Mouse (Mus musculus) forebrain, postnatal 0 days (tissue): ENCODE measurements at regions not wholly inside any gene's neighbourhood (a gene's known extent, or its start where the extent isn't known, plus 50 kb on each side); places are given as distances from the start of the nearest gene placed in this dataset.

ENCODE experiments used
- ATAC-seq: fragments of 200-750 bp; cut with Nextera tagmentation; 2 replicates; pipeline ENCODE4 v1.8.0; 2017; ENCODE audit warnings: mild to moderate bottlenecking, moderate library complexity
- DNase-seq: peaks from one replicate; pipeline ENCODE4 v3.0.0-alpha.2; 2015
- H3K27ac ChIP-seq: fragments of 300-500 bp; sonication (generic); 2 replicates; pipeline ENCODE4 v1.5.1; 2014; ENCODE audit warnings: low read depth, mild to moderate bottlenecking, antibody characterized with exemption, low read length, moderate library complexity, mixed read lengths
- H3K27me3 ChIP-seq: fragments of 300-500 bp; sonication (generic); 2 replicates; pipeline ENCODE4 v1.6.1; 2014; ENCODE audit warnings: mild to moderate bottlenecking, low read length, mixed read lengths; ENCODE audit not compliant: insufficient read depth
- H3K36me3 ChIP-seq: fragments of 300-500 bp; sonication (generic); 2 replicates; pipeline ENCODE4 v1.6.1; 2014; ENCODE audit warnings: mild to moderate bottlenecking, moderate library complexity; ENCODE audit not compliant: insufficient read depth
- H3K4me1 ChIP-seq: fragments of 300-500 bp; sonication (generic); 2 replicates; pipeline ENCODE4 v1.6.1; 2014; ENCODE audit warnings: antibody characterized with exemption; ENCODE audit not compliant: insufficient read depth
- H3K4me2 ChIP-seq: fragments of 300-500 bp; sonication (generic); 2 replicates; pipeline ENCODE4 v1.6.1; 2014; ENCODE audit warnings: low read depth, mild to moderate bottlenecking, moderate library complexity
- H3K4me3 ChIP-seq: fragments of 300-500 bp; sonication (generic); 2 replicates; pipeline ENCODE4 v1.5.1; 2014; ENCODE audit warnings: low read depth, low read length, mixed read lengths
- H3K9ac ChIP-seq: fragments of 300-500 bp; sonication (generic); 2 replicates; pipeline ENCODE4 v1.6.1; 2014; ENCODE audit warnings: mild to moderate bottlenecking
- H3K9me3 ChIP-seq: fragments of 300-500 bp; sonication (generic); 2 replicates; pipeline ENCODE4 v1.6.1; 2016; ENCODE audit warnings: low read length
- CTCF ChIP-seq: sonication (generic); IDR thresholded peaks from 2 replicates; pipeline ENCODE4 v1.5.1; 2016; ENCODE audit warnings: antibody characterized with exemption, control low read depth, low read depth
- WGBS: fragments of 180-500 bp; shearing (Covaris S2); extraction: QIAGEN DNeasy Blood & Tissue Kit; methylation state at CpG from one replicate; pipeline ENCODE4 v1.1.7; 2014; 5-methylcytosine and 5-hydroxymethylcytosine counted together

DNA sequence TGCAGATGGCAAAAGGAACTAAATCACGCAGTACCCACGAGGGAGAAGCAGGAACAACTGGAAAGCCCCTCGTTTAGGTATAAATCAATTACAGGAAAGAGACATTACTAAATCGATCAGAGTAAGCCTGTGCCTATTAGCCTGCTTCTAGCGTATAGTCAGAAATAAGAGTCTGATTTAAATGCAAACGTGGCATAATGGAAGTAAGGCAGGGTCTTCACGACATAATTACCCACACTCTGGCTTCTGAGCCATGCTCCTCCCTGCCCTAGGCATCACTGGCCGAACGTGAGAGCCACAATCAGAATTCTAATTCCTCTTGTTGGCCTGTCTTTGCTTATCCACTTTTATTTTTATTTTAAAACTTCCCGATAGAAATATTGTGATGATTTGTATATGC is 139.0 kb upstream of the Ogfrl1 start:
- Histone ChIP-seq H3K36me3 (no peaks in the 10 kb centered on the region), H3K9ac (no peak overlapping the region), H3K27me3 (no peaks in the 10 kb centered on the region), H3K4me2 (no peak overlapping the region), H3K27ac (no peak overlapping the region), H3K9me3 (no peaks in the 10 kb centered on the region), H3K4me3 (no peak overlapping the region), H3K4me1 (no peaks in the 10 kb centered on the region)
- ATAC-seq (no peak), DNase-seq (no peak)
- WGBS: 56% methylated on average over 10 of the region's 10 CpGs
- TF ChIP-seq CTCF: no peak

DNA sequence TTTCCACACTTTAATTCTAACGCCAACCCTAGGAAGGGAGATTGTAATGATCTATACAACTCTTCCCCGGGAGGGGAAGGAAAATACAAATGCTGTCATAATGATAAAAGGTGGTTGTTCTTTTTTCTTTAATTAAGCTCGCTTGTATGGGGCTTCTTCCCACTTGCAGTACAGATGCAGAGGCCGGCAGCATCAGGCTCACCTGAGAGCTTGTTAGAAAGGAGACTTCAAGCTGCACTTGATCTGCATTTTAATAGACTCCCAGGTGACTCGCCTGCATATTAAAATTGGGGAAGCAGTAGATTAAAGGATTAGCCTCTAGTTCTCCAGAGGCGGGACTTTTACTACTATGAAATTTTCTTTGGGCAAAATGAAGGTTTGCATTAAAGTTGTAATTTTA is 140.8 kb upstream of the Ogfrl1 start:
- Histone ChIP-seq H3K27ac (no peak overlapping the region), H3K9ac (no peak overlapping the region), H3K27me3 (no peaks in the 10 kb centered on the region), H3K4me1 (no peaks in the 10 kb centered on the region), H3K9me3 (no peaks in the 10 kb centered on the region), H3K4me2 (no peak overlapping the region), H3K4me3 (no peak overlapping the region), H3K36me3 (no peaks in the 10 kb centered on the region)
- 37% methylated on average over 6 of the region's 6 CpGs for WGBS
- ATAC-seq (no peak), DNase-seq (no peak)
- TF ChIP-seq CTCF: no peak

DNA sequence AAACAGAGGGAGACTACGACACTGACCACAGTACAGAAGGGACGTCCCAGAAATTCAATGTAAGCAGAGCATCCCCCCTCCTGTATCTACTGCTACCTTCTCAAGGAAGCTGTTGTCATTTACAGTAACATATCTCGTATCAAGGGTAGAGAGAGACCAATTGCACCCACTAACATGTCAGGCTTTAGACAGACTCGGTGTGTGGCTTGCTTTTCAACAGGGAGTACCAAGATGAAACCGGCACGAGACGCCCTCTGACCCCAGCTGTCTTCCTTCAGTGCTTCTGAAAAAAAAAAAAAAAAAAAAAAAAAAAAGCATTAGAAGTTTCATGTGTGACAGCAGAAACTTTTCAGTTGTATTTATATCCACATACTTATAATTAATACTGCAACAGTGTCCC is 143.0 kb upstream of the Ogfrl1 start:
- Histone ChIP-seq H3K4me2 (no peak overlapping the region), H3K27me3 (no peaks in the 10 kb centered on the region), H3K27ac (no peak overlapping the region), H3K4me1 (no peaks in the 10 kb centered on the region), H3K4me3 (no peak overlapping the region), H3K36me3 (no peaks in the 10 kb centered on the region), H3K9ac (no peak overlapping the region), H3K9me3 (no peaks in the 10 kb centered on the region)
- 91% methylated on average over 7 of the region's 7 CpGs for WGBS
- DNase-seq (no peak), ATAC-seq (no peak)
- no peak for TF ChIP-seq CTCF

DNA sequence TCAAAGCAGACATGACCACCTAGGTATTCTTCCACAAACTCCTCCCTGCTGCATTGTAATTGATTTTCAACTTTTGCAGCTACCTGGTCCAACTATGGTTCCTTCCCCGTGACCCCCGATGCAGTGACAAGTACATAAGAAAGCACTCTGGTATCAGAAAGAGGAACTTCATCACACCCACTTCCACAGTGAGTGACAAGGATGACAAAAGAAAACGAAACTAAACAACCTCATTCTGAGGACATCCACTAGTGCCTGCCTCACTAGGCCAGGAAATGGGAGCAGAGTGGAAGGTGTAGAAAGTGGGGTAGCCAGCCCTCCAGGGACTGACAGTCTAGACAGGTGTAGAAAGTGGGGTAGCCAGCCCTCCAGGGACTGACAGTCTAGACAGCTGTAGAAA is 158.2 kb upstream of the Ogfrl1 start:
- H3K4me1 ChIP-seq: no peaks in the 10 kb centered on the region
- ATAC-seq (no peak), DNase-seq (no peak)
- no peak overlapping the region for H3K4me3 ChIP-seq
- no peaks in the 10 kb centered on the region for H3K36me3 ChIP-seq
- no peak overlapping the region for H3K27ac ChIP-seq
- H3K27me3 ChIP-seq: no peaks in the 10 kb centered on the region
- H3K9me3 ChIP-seq: no peaks in the 10 kb centered on the region
- no peak overlapping the region for H3K9ac ChIP-seq
- TF ChIP-seq CTCF: no peak
- WGBS: 88% methylated on average over 3 of the region's 3 CpGs
- H3K4me2 ChIP-seq: no peak overlapping the region

DNA sequence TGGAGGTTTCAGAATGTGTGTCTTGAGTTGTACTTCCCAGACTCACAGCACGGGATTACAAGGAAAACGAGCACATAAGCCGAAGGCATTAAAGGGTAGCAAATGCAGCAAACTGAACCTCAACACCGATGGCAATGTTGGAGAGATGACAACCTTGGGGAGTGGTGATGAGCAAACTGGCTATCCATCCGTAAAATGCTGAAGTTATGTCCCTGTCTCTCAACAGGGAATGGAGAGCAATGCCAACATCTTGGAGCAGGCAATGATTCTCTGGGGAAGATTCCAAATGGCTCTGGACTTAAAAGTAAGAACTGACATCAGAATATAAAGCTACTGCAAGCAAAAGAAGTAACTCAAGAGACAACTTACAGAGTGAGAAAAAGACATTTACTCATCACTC is 170.5 kb upstream of the Ogfrl1 start:
- no peak overlapping the region for H3K27ac ChIP-seq
- WGBS: 82% methylated on average over 5 of the region's 5 CpGs
- H3K4me2 ChIP-seq: no peak overlapping the region
- H3K9ac ChIP-seq: no peak overlapping the region
- H3K4me3 ChIP-seq: no peak overlapping the region
- no peak for TF ChIP-seq CTCF
- H3K9me3 ChIP-seq: no peaks in the 10 kb centered on the region
- DNase-seq: no peak
- ATAC-seq: no peak
- H3K4me1 ChIP-seq: no peaks in the 10 kb centered on the region
- H3K27me3 ChIP-seq: no peaks in the 10 kb centered on the region
- no peaks in the 10 kb centered on the region for H3K36me3 ChIP-seq

DNA sequence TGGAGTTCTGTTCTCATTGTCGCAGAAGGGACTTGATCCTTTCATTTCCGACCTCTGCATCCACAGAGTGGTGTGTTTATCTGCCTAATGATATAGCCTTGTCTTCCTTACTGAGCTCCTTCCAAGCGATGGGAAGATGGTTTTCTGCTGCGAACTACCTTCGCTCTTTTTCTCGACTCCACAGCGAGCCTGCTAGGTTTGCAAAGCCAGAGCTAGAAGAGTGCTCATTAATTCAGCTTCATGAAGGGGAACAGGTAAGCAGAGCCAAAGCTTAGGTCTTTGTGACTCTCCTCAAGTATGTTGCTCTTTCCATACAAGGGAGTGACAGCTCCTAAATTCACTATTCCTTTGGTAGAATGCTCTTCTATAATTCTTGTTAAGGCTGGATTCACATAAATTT is 176.9 kb upstream of the Ogfrl1 start:
- Histone ChIP-seq H3K27ac (no peak overlapping the region), H3K4me3 (no peak overlapping the region), H3K4me2 (no peak overlapping the region), H3K9ac (no peak overlapping the region), H3K27me3 (no peaks in the 10 kb centered on the region), H3K4me1 (no peaks in the 10 kb centered on the region), H3K9me3 (no peaks in the 10 kb centered on the region), H3K36me3 (no peaks in the 10 kb centered on the region)
- DNase-seq (no peak), ATAC-seq (no peak)
- 36% methylated on average over 7 of the region's 7 CpGs for WGBS
- no peak for TF ChIP-seq CTCF

DNA sequence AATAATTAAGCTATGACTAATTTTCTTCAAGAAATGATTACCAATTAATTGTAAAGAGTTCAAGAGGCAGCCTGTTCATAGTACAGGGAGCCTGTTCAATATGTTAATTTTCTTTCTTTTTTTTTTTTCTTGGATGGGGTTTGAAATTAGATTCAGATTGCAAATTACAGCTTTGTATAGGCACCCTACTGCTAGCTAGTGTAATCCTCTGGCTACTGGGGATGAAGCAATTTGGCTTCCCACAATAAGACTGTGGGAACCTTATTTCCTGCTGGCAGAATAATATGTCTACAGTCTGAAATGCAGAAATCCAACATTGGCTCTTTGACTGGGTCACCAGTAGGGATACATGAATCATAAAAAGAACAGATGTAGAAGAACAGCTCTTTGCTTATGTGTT is 177.4 kb upstream of the Ogfrl1 start:
- Histone ChIP-seq H3K4me3 (no peak overlapping the region), H3K36me3 (no peaks in the 10 kb centered on the region), H3K4me2 (no peak overlapping the region), H3K27ac (no peak overlapping the region), H3K9me3 (no peaks in the 10 kb centered on the region), H3K9ac (no peak overlapping the region), H3K4me1 (no peaks in the 10 kb centered on the region), H3K27me3 (no peaks in the 10 kb centered on the region)
- ATAC-seq (peak; percentile 55; the same call in 1 of the 2 replicates), DNase-seq (no peak)
- TF ChIP-seq CTCF: no peak

DNA sequence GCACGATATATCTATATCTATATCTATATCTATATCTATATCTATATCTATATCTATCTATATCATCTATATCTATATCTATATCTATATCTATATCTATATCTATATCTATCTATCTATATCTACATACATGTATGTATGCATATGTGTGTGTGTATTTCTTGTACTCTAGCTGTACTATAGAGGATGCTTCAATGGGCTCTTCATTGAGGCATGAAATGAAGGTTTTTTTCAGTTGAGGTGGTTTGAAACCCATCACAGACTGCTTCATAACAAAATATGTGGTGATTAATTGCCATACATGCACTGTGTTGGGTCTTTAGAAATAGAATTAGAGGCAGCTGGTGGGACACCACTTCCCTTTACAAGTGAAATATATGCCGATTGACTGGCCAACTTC is 177.9 kb upstream of the Ogfrl1 start:
- 66% methylated on average over 2 of the region's 2 CpGs for WGBS
- Histone ChIP-seq H3K27me3 (no peaks in the 10 kb centered on the region), H3K27ac (no peak overlapping the region), H3K9me3 (no peaks in the 10 kb centered on the region), H3K4me1 (no peaks in the 10 kb centered on the region), H3K4me3 (no peak overlapping the region), H3K36me3 (no peaks in the 10 kb centered on the region), H3K4me2 (no peak overlapping the region), H3K9ac (no peak overlapping the region)
- DNase-seq (no peak), ATAC-seq (no peak; the same call in none of the 2 replicates)
- TF ChIP-seq CTCF: no peak
